Mouse (Mus musculus) lung, postnatal 0 days (tissue): ENCODE data around the gene Smarcd2. TPM values are rescaled to one million over a fixed set of nuclear protein-coding genes. Genes with fewer than 3 reads are reported as not detected.

Source experiments
- ATAC-seq: fragments of 200-750 bp; cut with Nextera tagmentation; 2 replicates; pipeline ENCODE4 v1.8.0; 2017; ENCODE audit warnings: moderate library complexity
- DNase-seq: peaks from one replicate; pipeline ENCODE4 v3.0.0-alpha.2; 2016; ENCODE audit warnings: low spot score
- H3K27ac ChIP-seq: fragments of 300-500 bp; sonication (generic); 2 replicates; pipeline ENCODE4 v1.5.1; 2014; ENCODE audit warnings: antibody characterized with exemption, mild to moderate bottlenecking, low read length, mixed read lengths
- H3K27me3 ChIP-seq: fragments of 300-500 bp; sonication (generic); replicated peaks from 2 replicates; pipeline ENCODE4 v1.6.1; 2014; ENCODE audit warnings: low read length, mixed read lengths; ENCODE audit not compliant: insufficient read depth
- H3K36me3 ChIP-seq: fragments of 300-500 bp; sonication (generic); 2 replicates; pipeline ENCODE4 v1.6.1; 2014; ENCODE audit warnings: low read length, mixed read lengths; ENCODE audit not compliant: insufficient read depth
- H3K4me1 ChIP-seq: fragments of 300-500 bp; sonication (generic); 2 replicates; pipeline ENCODE4 v1.6.1; 2014; ENCODE audit warnings: antibody characterized with exemption, low read depth, low read length, mixed read lengths; ENCODE audit not compliant: insufficient read depth
- H3K4me2 ChIP-seq: fragments of 300-500 bp; sonication (generic); replicated peaks from 2 replicates; pipeline ENCODE4 v1.6.1; 2014; ENCODE audit warnings: low read depth, mild to moderate bottlenecking, low read length, moderate library complexity, mixed read lengths
- H3K4me3 ChIP-seq: fragments of 300-500 bp; sonication (generic); 2 replicates; pipeline ENCODE4 v1.5.1; 2014; ENCODE audit warnings: low read depth, low read length
- H3K9ac ChIP-seq: fragments of 300-500 bp; sonication (generic); replicated peaks from 2 replicates; pipeline ENCODE4 v1.6.1; 2014; ENCODE audit warnings: low read depth, mild to moderate bottlenecking
- H3K9me3 ChIP-seq: fragments of 300-500 bp; sonication (generic); 2 replicates; pipeline ENCODE4 v1.6.1; 2016; ENCODE audit warnings: low read length, mixed read lengths
- CTCF ChIP-seq: IDR thresholded peaks from 2 replicates; pipeline ENCODE4 v1.5.1; 2016; ENCODE audit warnings: antibody characterized with exemption, mild to moderate bottlenecking
- EP300 ChIP-seq: IDR thresholded peaks from 2 replicates; pipeline ENCODE4 v1.6.1; 2016; ENCODE audit warnings: antibody characterized with exemption, mild to moderate bottlenecking, control low read depth
- WGBS: fragments of 180-500 bp; shearing (Covaris S2); extraction: QIAGEN DNeasy Blood & Tissue Kit; methylation state at CpG from one replicate; pipeline ENCODE4 v1.1.7; 2014; 5-methylcytosine and 5-hydroxymethylcytosine counted together
- polyA plus RNA-seq: library from polyadenylated mRNA; unstranded; fragments of >200 nt; fragmentation: Nextera tagmentation; extraction: Ambion mirVana; gene quantifications from 2 replicates; pipeline ENCODE4 v1.2.1, GENCODE M21; 2015

Gene Smarcd2
- polyA plus RNA-seq, 1 experiment from 2014 or later, result 46.9 TPM

DNA sequence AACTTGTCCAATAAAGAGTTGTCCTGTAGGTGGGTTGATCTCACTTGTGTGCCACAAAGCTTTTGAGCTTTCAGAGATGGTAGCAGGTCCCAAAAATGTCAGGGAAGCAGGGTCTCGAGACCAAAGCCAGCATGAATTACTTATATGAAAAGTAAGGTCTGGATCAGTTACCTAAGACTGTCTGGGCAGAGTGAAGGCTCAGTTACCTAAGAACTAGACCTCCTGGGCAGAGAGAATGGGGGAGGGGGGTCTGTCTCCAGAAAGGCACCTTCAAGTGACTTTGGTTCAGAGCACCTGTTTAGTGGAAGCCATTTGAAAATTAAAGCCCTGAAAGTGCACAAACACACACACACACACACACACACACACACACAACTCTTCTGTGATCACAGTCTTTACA, 1.6 kb upstream of the Smarcd2 start:
- Histone ChIP-seq H3K9me3 (no peaks in the 10 kb centered on the region), H3K27ac (peak overlapping the region; percentile 62)

DNA sequence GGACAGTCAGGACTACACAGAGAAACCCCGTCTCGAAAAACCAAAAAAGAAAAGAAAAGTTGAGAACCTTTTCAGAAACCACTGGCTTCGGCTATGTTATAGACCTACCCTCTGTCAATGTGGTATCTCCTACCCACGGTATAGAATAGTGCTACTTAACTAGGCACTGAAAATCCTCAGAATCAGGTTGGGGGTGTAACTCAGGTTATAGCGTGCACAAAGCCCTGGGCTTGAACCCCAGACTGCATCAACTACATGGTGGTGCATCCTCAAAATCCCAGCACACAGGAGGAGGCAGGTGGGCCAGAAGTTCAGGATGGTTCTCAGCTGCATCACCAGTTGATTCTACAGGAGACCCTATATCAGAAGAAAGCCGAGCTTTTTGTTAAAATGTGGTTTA, 1.0 kb upstream of the Smarcd2 start:
- no peak for DNase-seq
- Histone ChIP-seq H3K4me2 (peak overlapping the region; percentile 67; the same call in 1 of the 2 replicates), H3K36me3 (no peaks in the 10 kb centered on the region), H3K4me3 (0 out of 2 replicates have a peak overlapping the region, but pooled peaks have one; percentile 97), H3K27ac (0 out of 2 replicates have a peak overlapping the region, but pooled peaks have one; percentile 88), H3K9me3 (no peaks in the 10 kb centered on the region), H3K27me3 (no peaks in the 10 kb centered on the region), H3K4me1 (peaks cover 19% of the 10 kb centered on the region), H3K9ac (no peak overlapping the region)
- 96% methylated on average over 6 of the region's 6 CpGs for WGBS
- no peak for ATAC-seq
- TF ChIP-seq CTCF (no peak), EP300 (no peak)

More for the DNA sequence above, 1.6 kb upstream of the Smarcd2 start:
- Histone ChIP-seq H3K9ac (no peak overlapping the region), H3K36me3 (no peaks in the 10 kb centered on the region), H3K4me1 (peaks cover 14% of the 10 kb centered on the region; the same call in 1 of the 2 replicates), H3K4me3 (no peak overlapping the region), H3K27me3 (no peaks in the 10 kb centered on the region), H3K4me2 (no peak overlapping the region)
- WGBS, result 80% methylated on average over 1 of the region's 1 CpGs
- ATAC-seq, result no peak
- DNase-seq, result no peak
- TF ChIP-seq CTCF (no peak), EP300 (no peak)

DNA sequence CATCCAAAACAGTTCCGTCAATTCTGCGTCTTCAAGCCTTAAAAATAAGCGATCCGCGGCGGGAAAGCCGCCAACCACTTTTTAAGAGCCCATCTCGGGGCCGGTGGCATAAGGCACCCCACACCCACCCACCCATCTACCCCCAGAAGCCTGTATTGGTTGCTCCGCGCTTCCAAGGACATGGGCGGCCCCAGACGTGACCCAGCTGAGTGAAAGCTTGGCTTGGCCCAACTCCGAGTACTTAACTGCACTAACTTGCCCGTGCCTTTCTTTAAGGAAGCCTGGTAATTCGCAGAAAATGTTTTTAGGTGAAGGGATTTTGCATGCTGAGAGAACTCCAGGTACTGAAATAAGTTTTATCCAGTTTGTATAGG, 526 bp upstream of the Smarcd2 start:
- TF ChIP-seq EP300, result no peak; the same call in 1 of the 2 replicates
- TF ChIP-seq CTCF, result no peak
- Histone ChIP-seq H3K4me3 (peak overlapping the region; percentile 97), H3K36me3 (no peaks in the 10 kb centered on the region), H3K27me3 (no peaks in the 10 kb centered on the region), H3K27ac (peak overlapping the region; percentile 88), H3K4me2 (peak overlapping the region; percentile 67), H3K9ac (peak overlapping the region; percentile 23; the same call in 1 of the 2 replicates), H3K9me3 (no peaks in the 10 kb centered on the region), H3K4me1 (peaks cover 22% of the 10 kb centered on the region)
- ATAC-seq (peak; percentile 14; the same call in 1 of the 2 replicates), DNase-seq (peak; percentile 63)
- 7% methylated on average over 16 of the region's 16 CpGs for WGBS

DNA sequence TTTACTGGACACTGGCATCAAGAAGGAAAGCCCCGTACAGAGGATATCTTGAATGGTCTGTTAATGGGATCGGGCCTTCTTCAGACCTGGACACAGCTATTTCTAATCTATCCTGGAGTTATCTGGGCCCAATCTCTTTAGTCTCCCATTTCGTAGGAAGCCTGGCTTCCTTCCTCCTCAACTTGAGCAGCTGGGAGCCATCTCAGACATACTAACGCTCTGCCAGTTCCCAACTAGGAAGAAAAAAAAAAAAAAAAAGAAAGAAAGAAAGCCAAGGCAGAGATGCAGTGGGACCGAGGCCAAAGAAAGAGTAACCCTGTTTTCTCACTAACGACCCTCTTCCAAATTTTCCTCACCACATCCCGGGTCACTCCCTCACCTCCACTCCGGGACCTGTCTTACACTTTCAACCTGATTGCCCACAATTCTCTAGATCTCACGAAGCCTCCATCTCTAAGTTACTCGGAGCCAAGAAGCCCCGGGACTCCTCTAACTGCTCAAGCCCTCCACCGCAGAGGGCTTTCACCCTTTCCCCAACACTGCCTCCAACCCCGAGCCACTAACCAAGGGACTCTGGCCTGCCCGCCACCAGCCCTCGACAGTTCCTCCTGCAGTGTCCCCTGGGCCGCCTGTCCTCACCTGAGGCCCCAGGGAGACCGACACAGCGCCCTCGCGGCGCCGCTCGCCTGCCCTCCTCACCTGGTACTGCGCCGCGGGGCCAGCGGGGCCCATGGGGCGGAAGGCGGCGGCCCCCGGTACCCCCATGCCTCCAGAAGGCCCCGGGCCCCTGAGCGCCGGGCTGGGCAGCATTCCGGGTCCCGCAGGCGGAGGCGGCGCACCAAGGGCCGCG, 753 bp downstream of the Smarcd2 start:
- no peaks in the 10 kb centered on the region for H3K9me3 ChIP-seq
- WGBS, result under 1% methylated on average over 40 of the region's 41 CpGs
- no peaks in the 10 kb centered on the region for H3K36me3 ChIP-seq
- H3K4me2 ChIP-seq, result peak overlapping the region; percentile 72
- TF ChIP-seq EP300 (peak; percentile 51; the same call in 1 of the 2 replicates), CTCF (0 out of 2 replicates have a peak, but pooled peaks have one; percentile 18)
- no peaks in the 10 kb centered on the region for H3K27me3 ChIP-seq
- peak overlapping the region; percentile 99 for H3K27ac ChIP-seq
- ATAC-seq (peak; percentile 13), DNase-seq (peak; percentile 84)
- H3K4me1 ChIP-seq, result peaks cover 29% of the 10 kb centered on the region
- peak overlapping the region; percentile 98 for H3K9ac ChIP-seq
- peak overlapping the region; percentile 97 for H3K4me3 ChIP-seq

DNA sequence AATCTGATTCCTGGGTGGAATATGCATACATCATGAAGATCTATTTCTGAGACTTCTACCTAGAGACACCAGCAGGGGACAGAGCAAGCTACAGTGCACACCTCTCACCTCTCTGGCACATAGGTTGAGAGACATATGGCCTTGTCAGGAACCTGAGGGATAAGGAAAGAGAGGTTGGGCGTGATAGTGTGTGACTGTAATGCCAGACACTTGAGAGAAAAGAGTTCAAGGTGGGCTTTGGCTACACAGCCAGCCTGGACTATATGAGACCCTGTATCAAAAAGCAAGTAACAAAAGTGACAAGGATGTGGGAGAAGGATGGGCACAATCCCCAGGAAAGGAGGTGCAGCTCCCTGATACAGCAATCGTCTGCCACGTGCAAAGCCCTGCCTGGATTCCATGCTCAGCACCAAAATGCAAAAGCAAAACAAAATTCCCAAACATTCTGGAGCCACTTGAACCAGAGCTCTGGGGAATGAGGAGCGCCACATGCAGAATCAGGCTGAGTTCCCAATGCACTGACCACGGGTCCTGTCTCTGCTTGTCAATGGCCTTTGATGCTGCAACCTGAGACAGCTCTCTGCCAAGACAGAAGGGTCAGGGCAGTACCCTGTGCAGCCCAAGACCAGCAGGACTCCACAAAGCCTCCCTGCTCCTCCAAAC, 1.5 kb downstream of the Smarcd2 start:
- Histone ChIP-seq H3K4me3 (peak overlapping the region; percentile 97), H3K27me3 (no peaks in the 10 kb centered on the region), H3K4me2 (peak overlapping the region; percentile 72), H3K9ac (peak overlapping the region; percentile 98), H3K27ac (peak overlapping the region; percentile 99), H3K36me3 (peaks cover 4% of the 10 kb centered on the region; the same call in 1 of the 2 replicates), H3K9me3 (no peaks in the 10 kb centered on the region), H3K4me1 (peaks cover 29% of the 10 kb centered on the region)
- ATAC-seq, result no peak
- TF ChIP-seq EP300 (no peak), CTCF (peak; percentile 30; the same call in 1 of the 2 replicates)
- peak; percentile 29 for DNase-seq
- WGBS, result 12% methylated on average over 5 of the region's 5 CpGs

DNA sequence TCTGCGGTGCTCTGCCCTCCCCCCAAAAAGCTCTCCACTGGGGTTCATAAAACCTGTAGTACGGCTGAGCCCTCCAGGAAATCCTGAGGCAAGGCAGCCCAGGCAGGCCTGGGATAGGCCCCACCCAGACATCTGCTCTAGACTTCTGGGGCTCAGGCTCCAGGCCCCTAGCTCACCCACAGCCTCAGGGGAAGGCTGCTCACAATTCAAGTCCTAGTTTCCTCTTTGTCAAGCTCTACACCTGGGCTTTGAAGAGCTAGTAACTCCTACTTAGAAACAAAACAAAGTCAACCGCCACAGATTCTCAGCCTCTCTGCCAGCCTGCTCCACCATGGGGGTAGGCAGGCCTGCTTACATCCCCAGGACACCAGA, 3.7 kb downstream of the Smarcd2 start:
- H3K27me3 ChIP-seq, result no peaks in the 10 kb centered on the region
- ATAC-seq (no peak), DNase-seq (peak; percentile 54)
- 15% methylated on average over 3 of the region's 3 CpGs for WGBS
- H3K4me1 ChIP-seq, result peaks cover 20% of the 10 kb centered on the region
- peak overlapping the region; percentile 38 for H3K4me2 ChIP-seq
- peaks cover 25% of the 10 kb centered on the region for H3K36me3 ChIP-seq
- no peaks in the 10 kb centered on the region for H3K9me3 ChIP-seq
- peak overlapping the region; percentile 84 for H3K27ac ChIP-seq
- peak overlapping the region; percentile 27; the same call in 1 of the 2 replicates for H3K9ac ChIP-seq
- TF ChIP-seq EP300 (no peak), CTCF (no peak)
- H3K4me3 ChIP-seq, result peak overlapping the region; percentile 17; the same call in 1 of the 2 replicates
